Mouse (Mus musculus) right cerebral cortex, postnatal 36 days (tissue): Measurements from ENCODE around the gene Klhl26.
A peak's percentile ranks its signal among the peaks of the same experiment; 100 is the strongest.

ENCODE experiments used
- DNase-seq, 2 experiments: peaks; one replicate each; pipeline ENCODE4 v3.0.0; 2022; ENCODE audit warnings: low spot score in 2 of 2, mixed read lengths in 1 of 2

Gene Klhl26

DNA sequence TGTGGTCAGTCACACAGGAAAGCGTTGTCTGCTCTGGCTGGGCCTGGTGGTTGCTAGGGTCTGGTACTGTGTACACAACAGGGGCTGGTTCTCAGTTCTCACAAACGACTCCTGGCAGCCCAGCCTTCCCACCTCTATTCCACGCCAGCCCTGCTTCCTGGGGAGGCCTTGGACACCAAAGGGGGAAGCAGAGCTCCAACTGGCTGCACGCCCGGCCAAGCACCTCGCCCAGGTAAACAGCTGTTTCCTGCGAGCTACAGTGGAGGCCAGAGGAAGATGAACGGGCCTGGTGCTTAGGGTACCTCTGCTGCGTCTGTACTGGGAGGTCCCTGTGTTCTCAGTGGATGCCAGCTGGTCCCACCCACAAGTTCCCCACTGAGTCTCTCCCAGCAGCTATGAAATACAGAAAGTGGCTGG lies 67.3 kb downstream of the Klhl26 start:
- peak in 1 of 2 experiments; percentile 42 for DNase-seq

GRCm38 (mm10) chr8:70409019-70409418 lies 67.7 kb downstream of the Klhl26 start:
- DNase-seq = no peak

DNA sequence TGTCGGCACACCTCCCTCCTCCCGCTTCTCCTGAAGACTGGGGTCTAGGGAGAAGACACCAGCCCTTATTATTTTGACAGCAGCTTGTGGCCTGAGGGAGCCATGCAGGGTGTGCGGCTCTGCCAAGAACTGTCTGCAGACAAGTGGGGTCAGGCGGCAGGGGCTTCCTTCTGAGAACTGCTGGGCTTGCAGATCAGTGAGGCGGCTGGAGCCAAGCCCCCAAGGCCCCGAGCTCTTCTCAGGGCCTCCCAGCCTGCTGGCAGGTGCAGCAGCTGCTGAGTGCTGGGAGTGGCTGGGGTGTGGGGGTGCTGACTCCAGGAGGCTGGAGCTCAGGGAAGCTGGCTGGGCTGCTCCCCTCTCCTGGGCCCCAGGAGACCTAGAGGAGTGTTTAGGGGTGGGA lies 68.5 kb downstream of the Klhl26 start:
- no peak for DNase-seq

DNA sequence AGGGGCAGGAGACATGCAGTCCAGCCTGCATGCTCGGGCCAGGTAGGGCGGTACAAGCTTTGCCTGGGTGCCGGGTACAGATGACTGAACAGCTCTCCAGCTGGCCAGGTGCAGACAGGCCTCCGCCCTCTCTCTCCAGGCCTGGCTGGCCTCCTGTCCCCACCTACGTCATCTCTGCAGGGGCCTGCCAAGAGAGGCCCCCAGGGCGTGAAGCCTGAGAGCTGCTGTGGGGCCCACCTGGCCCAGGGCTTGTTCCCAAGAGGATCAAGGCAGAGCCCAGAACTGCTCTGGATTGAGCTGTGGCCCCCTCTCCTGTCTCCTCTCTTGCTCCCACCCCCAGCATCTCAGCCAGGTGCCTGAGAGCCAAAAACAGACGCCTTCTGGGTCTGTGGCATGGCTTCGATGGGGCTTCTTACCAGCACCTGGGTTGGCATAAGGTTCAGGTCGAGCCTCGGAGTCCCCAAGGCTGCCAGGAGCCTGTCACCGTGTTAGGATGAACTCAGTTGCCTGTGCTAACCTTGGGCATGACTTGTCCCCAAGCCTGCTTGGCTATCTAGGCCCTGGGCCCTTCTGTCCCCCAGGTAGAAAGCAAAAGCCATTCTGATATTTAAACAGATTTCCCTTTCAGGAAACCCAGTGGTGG lies 70.2 kb downstream of the Klhl26 start:
- no peak for DNase-seq

- DNase-seq = no peak
These were observed 71.6 kb downstream of the Klhl26 start for GRCm38 (mm10) chr8:70405189-70405588.

DNA sequence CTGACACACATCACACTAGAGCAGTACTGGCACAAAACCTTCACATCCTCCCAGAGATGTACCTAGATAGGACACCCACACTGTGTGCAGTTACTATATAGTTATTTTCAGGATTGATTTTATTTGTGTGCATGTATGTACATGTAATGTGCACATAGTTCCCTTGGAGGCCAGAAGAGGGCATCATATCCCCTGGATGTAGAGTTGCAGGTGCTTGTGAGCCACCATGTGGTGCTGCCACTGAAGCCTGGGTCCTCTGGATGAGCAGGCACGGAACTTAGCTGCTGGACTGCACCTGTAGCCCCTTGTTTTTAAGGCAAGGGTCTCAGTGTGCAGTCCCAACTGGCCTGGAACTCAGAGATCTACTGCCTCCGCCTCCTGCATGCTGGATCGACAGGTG lies 72.6 kb downstream of the Klhl26 start:
- no peak for DNase-seq
